Mouse (Mus musculus) liver, embryonic 11.5 days (tissue): ENCODE data around the gene Mansc1. TPM values are rescaled to one million over a fixed set of nuclear protein-coding genes. Genes with fewer than 3 reads are reported as not detected.

ENCODE experiments used
- ATAC-seq: fragments of 200-750 bp; cut with Nextera tagmentation; replicated peaks from 2 replicates; pipeline ENCODE4 v1.8.0; 2017; ENCODE audit warnings: moderate number of reproducible peaks, mild to moderate bottlenecking, moderate TSS enrichment, moderate library complexity; ENCODE audit not compliant: low FRiP score
- DNase-seq: peaks from one replicate; pipeline ENCODE4 v3.0.0-alpha.2; 2017; ENCODE audit warnings: low spot score
- H3K27ac ChIP-seq: fragments of 300-500 bp; sonication (generic); 2 replicates; pipeline ENCODE4 v1.5.1; 2014; ENCODE audit warnings: mild to moderate bottlenecking, low read depth, low read length, control low read depth
- H3K27me3 ChIP-seq: fragments of 300-500 bp; sonication (generic); replicated peaks from 2 replicates; pipeline ENCODE4 v1.6.1; 2014; ENCODE audit warnings: low read length, mixed read lengths; ENCODE audit not compliant: control insufficient read depth, insufficient read depth
- H3K36me3 ChIP-seq: fragments of 300-500 bp; sonication (generic); 2 replicates; pipeline ENCODE4 v1.6.1; 2014; ENCODE audit warnings: mild to moderate bottlenecking, low read length, moderate library complexity, mixed read lengths; ENCODE audit not compliant: control insufficient read depth, insufficient read depth
- H3K4me1 ChIP-seq: fragments of 300-500 bp; sonication (generic); replicated peaks from 2 replicates; pipeline ENCODE4 v1.6.1; 2014; ENCODE audit warnings: low read length, mixed read lengths; ENCODE audit not compliant: control insufficient read depth, insufficient read depth
- H3K4me2 ChIP-seq: fragments of 300-500 bp; sonication (generic); 2 replicates; pipeline ENCODE4 v1.6.1; 2014; ENCODE audit warnings: mild to moderate bottlenecking, control low read depth, moderate library complexity
- H3K4me3 ChIP-seq: fragments of 300-500 bp; sonication (generic); 2 replicates; pipeline ENCODE4 v1.5.1; 2014; ENCODE audit warnings: low read depth, low read length, control low read depth
- H3K9ac ChIP-seq: fragments of 300-500 bp; sonication (generic); 2 replicates; pipeline ENCODE4 v1.6.1; 2014; ENCODE audit warnings: low read depth, low read length, control low read depth
- H3K9me3 ChIP-seq: fragments of 300-500 bp; sonication (generic); 2 replicates; pipeline ENCODE4 v1.6.1; 2016; ENCODE audit warnings: low read length, inconsistent platforms, mixed read lengths; ENCODE audit not compliant: control insufficient read depth
- WGBS: fragments of 180-500 bp; shearing (Covaris S2); extraction: QIAGEN DNeasy Blood & Tissue Kit; methylation state at CpG from one replicate; pipeline ENCODE4 v1.1.7; 2014; 5-methylcytosine and 5-hydroxymethylcytosine counted together
- polyA plus RNA-seq: library from polyadenylated mRNA; unstranded; fragments of >200 nt; fragmentation: Nextera tagmentation; extraction: Ambion mirVana; gene quantifications from 2 replicates; pipeline ENCODE4 v1.2.1, GENCODE M21; 2014

Gene Mansc1
- polyA plus RNA-seq, 1 experiment from 2014 or later, result 1.0 TPM

DNA sequence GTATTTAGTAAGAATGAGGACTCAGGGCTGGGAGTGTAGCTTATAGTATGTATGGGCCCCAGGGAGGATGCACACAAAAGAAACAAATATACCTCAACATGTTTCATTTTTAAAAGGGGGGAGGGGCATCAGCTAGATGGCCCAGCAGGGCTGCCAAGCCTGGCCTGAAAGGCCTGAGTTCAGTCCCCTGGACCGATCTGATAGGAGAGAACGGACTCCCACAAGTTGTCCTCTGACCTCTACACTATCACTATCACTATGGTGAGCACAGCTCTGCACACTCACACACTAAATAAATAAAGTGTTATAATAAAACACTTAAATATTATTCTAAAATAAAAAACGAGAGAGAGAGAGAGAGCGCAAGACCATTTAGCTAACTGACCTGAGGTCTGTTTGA is 18.0 kb downstream of the Mansc1 start:
- peak; percentile 35 for ATAC-seq
- 69% methylated on average over 4 of the region's 4 CpGs for WGBS
- no peaks in the 10 kb centered on the region for H3K36me3 ChIP-seq
- H3K9ac ChIP-seq, result no peak overlapping the region
- H3K4me1 ChIP-seq, result peaks cover 2% of the 10 kb centered on the region; the same call in 1 of the 2 replicates
- H3K27ac ChIP-seq, result no peak overlapping the region
- H3K4me2 ChIP-seq, result peak overlapping the region; percentile 60; the same call in 1 of the 2 replicates
- H3K9me3 ChIP-seq, result no peaks in the 10 kb centered on the region
- no peak for DNase-seq
- no peak overlapping the region for H3K4me3 ChIP-seq
- H3K27me3 ChIP-seq, result no peaks in the 10 kb centered on the region

- H3K36me3 ChIP-seq, result no peaks in the 10 kb centered on the region
Observed at GRCm38 (mm10) chr6:134611896-134612295, 20.4 kb downstream of the Mansc1 start.

DNA sequence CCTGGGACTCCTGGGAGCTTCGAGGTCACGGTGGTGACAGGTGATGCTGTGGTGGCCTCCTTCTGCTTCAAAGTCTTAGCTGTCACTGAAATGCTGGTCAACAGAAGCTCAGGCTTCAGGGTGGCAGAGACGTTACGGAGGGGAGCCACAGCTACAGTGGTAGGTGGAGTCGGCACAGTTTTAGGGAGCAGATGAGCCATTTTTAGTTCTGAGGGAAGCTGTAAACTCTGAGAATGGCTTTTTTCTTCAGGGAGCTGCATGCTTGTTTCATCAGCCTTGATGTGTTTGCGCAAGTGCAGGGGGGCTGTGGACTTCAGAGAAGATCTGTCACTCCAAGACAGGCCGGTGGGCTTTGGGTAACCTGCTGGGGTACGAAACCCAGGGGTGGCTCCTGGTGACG is 21.9 kb downstream of the Mansc1 start:
- DNase-seq (no peak), ATAC-seq (no peak)
- WGBS, result 76% methylated on average over 9 of the region's 9 CpGs
- H3K27ac ChIP-seq, result no peak overlapping the region
- no peak overlapping the region for H3K4me3 ChIP-seq
- no peaks in the 10 kb centered on the region for H3K36me3 ChIP-seq
- H3K4me1 ChIP-seq, result peaks cover 2% of the 10 kb centered on the region; the same call in 1 of the 2 replicates
- H3K4me2 ChIP-seq, result no peak overlapping the region
- H3K27me3 ChIP-seq, result no peaks in the 10 kb centered on the region
- no peaks in the 10 kb centered on the region for H3K9me3 ChIP-seq
- H3K9ac ChIP-seq, result no peak overlapping the region

More at GRCm38 (mm10) chr6:134611896-134612295, 20.4 kb downstream of the Mansc1 start:
- Histone ChIP-seq H3K27ac (no peak overlapping the region), H3K9ac (no peak overlapping the region), H3K9me3 (no peaks in the 10 kb centered on the region), H3K4me2 (no peak overlapping the region), H3K27me3 (no peaks in the 10 kb centered on the region), H3K4me3 (no peak overlapping the region), H3K4me1 (peaks cover 2% of the 10 kb centered on the region; the same call in 1 of the 2 replicates)
- 64% methylated on average over 13 of the region's 13 CpGs for WGBS
- DNase-seq (no peak), ATAC-seq (no peak)

GRCm38 (mm10) chr6:134606949-134607746 is 25.1 kb downstream of the Mansc1 start:
- no peak overlapping the region for H3K4me3 ChIP-seq
- H3K4me1 ChIP-seq, result no peaks in the 10 kb centered on the region
- WGBS, result 58% methylated on average over 9 of the region's 9 CpGs
- ATAC-seq, result 0 out of 2 replicates have a peak, but pooled peaks have one; percentile 50
- H3K36me3 ChIP-seq, result no peaks in the 10 kb centered on the region
- no peaks in the 10 kb centered on the region for H3K9me3 ChIP-seq
- H3K27me3 ChIP-seq, result no peaks in the 10 kb centered on the region
- no peak overlapping the region for H3K27ac ChIP-seq
- DNase-seq, result no peak
- no peak overlapping the region for H3K4me2 ChIP-seq
- H3K9ac ChIP-seq, result no peak overlapping the region

DNA sequence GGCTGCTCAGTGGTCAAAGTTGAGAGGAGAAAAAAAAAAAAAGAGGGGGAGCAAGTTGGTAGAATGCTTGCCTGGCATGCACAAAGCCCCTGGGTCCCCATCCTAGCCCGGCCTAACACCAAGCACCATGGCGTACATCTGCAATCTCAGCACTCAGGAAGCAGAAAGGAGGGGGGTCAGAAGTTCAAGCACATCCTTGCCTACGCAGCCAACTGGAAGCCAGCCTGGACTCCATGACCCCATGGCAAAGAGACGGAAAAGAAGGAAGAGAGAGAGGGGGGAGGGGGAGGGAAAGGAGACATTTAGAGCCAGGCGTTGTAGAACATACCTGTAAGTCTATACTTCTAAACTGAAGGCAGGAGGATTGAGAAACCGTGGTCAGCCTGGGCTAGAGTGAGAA is 25.7 kb downstream of the Mansc1 start:
- no peak overlapping the region for H3K27ac ChIP-seq
- WGBS, result 50% methylated on average over 6 of the region's 6 CpGs
- no peaks in the 10 kb centered on the region for H3K4me1 ChIP-seq
- no peak overlapping the region for H3K4me2 ChIP-seq
- H3K36me3 ChIP-seq, result no peaks in the 10 kb centered on the region
- DNase-seq (no peak), ATAC-seq (no peak)
- no peak overlapping the region for H3K9ac ChIP-seq
- H3K4me3 ChIP-seq, result no peak overlapping the region
- H3K9me3 ChIP-seq, result no peaks in the 10 kb centered on the region
- no peaks in the 10 kb centered on the region for H3K27me3 ChIP-seq

DNA sequence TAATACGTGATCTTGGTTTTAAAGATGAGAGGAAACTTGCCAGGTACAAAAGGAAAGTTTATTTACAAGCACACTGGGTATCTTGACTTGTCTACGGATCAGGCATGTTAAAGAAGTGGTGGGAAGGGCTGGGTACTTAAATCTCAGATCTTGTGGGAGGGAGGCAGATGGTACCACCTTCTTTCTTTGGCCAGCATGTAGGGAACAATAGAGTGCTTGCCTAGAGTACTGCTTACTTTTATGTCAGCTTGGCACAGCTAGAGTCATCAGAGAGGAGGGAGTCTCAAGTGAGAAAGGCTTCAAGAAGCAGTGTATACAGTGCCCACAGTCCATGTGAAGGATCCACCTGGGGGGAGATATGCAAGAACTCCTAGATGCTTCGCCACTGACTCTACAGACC is 27.1 kb downstream of the Mansc1 start:
- DNase-seq (no peak), ATAC-seq (no peak)
- Histone ChIP-seq H3K4me2 (no peak overlapping the region), H3K4me3 (no peak overlapping the region), H3K27ac (no peak overlapping the region), H3K27me3 (no peaks in the 10 kb centered on the region), H3K9ac (no peak overlapping the region), H3K9me3 (no peaks in the 10 kb centered on the region), H3K36me3 (no peaks in the 10 kb centered on the region), H3K4me1 (no peaks in the 10 kb centered on the region)
- 84% methylated on average over 3 of the region's 3 CpGs for WGBS

DNA sequence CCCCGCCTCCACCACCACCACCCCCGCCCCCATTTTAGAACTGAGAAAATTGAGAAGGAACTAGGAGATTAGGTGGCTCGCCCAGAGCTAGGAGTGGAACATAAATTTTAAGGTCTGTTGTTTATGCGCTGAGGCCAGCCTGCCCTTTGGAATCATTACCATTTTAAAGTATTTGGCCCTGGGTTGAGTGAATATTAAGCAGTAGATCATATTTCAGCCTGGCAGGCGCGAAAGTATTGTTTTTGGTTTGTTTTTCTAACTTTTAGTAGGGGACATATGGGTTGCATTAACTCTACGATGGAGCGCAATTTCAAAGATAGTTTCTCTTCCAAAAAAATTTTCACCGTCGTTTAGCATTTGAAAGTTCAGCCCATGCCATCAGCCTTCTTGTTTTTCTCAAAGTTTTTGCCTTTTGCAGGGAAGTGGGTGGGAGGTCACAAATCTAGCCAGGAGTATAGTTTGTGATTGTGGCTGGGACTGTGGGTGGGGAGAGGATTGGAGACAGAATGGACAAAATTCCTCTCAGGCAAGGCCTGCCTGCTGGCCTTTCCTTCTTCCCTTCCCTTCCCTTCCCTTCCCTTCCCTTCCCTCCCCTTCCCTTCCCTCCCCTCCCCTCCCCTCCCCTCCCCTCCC is 29.8 kb downstream of the Mansc1 start:
- DNase-seq, result no peak

DNA sequence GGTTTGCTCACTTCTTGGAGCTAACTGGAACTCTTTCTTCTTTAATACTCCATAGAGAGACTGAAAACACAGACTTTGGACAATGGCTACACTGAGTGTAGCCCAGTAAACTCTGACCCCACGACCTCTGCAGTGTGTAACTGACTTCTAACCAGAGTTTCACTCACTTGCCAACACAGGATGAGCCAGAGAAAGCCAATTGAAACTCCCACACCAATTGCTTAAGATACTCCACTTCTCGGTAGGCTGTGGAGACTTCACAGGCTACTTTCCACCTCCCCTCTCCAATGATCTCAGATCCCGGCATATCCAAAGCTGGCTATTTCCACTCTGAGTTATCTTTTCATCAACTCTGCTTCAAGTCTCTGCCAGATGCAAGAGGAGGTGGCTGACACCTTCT is 30.5 kb downstream of the Mansc1 start:
- no peaks in the 10 kb centered on the region for H3K36me3 ChIP-seq
- DNase-seq (no peak), ATAC-seq (no peak)
- no peaks in the 10 kb centered on the region for H3K4me1 ChIP-seq
- WGBS, result 42% methylated on average over 3 of the region's 3 CpGs
- no peak overlapping the region for H3K9ac ChIP-seq
- H3K27ac ChIP-seq, result no peak overlapping the region
- no peak overlapping the region for H3K4me3 ChIP-seq
- no peaks in the 10 kb centered on the region for H3K27me3 ChIP-seq
- no peak overlapping the region for H3K4me2 ChIP-seq
- no peaks in the 10 kb centered on the region for H3K9me3 ChIP-seq

More for the DNA sequence above, 29.8 kb downstream of the Mansc1 start:
- ATAC-seq, result no peak
- 52% methylated on average over 10 of the region's 10 CpGs for WGBS
- Histone ChIP-seq H3K4me1 (no peaks in the 10 kb centered on the region), H3K36me3 (no peaks in the 10 kb centered on the region), H3K9me3 (no peaks in the 10 kb centered on the region), H3K27me3 (no peaks in the 10 kb centered on the region), H3K4me3 (no peak overlapping the region), H3K4me2 (no peak overlapping the region), H3K9ac (no peak overlapping the region), H3K27ac (no peak overlapping the region)

- H3K4me2 ChIP-seq, result no peak overlapping the region
- WGBS, result 55% methylated on average over 7 of the region's 7 CpGs
- no peak overlapping the region for H3K9ac ChIP-seq
- no peaks in the 10 kb centered on the region for H3K27me3 ChIP-seq
- H3K4me1 ChIP-seq, result no peaks in the 10 kb centered on the region
- no peak for ATAC-seq
- no peak overlapping the region for H3K4me3 ChIP-seq
- no peak overlapping the region for H3K27ac ChIP-seq
- DNase-seq, result no peak
- H3K36me3 ChIP-seq, result no peaks in the 10 kb centered on the region
- no peaks in the 10 kb centered on the region for H3K9me3 ChIP-seq
Observed at GRCm38 (mm10) chr6:134601130-134601529, 31.2 kb downstream of the Mansc1 start.
